Mouse (Mus musculus) neural tube, embryonic 14.5 days (tissue): ENCODE results near the gene Stx4a. TPM values are rescaled to one million over a fixed set of nuclear protein-coding genes. Genes with fewer than 3 reads are reported as not detected.
A peak's percentile ranks its signal among the peaks of the same experiment; 100 is the strongest.
"Not testable (repeated sequence)": the region's sequence is repeated elsewhere in the genome, so short reads cannot be mapped to it uniquely, and the experiment has no call there.

ENCODE experiments used
- ATAC-seq: fragments of 200-750 bp; cut with Nextera tagmentation; 2 replicates; pipeline ENCODE4 v1.8.0; 2017; ENCODE audit warnings: low read depth, mild to moderate bottlenecking, moderate TSS enrichment, moderate library complexity
- H3K27ac ChIP-seq: fragments of 300-500 bp; sonication (generic); 2 replicates; pipeline ENCODE4 v1.5.1; 2014; ENCODE audit warnings: low read depth, mild to moderate bottlenecking, control low read depth, low read length, moderate library complexity, mixed read lengths
- H3K27me3 ChIP-seq: fragments of 300-500 bp; sonication (generic); 2 replicates; pipeline ENCODE4 v1.6.1; 2014; ENCODE audit warnings: low read length; ENCODE audit not compliant: control insufficient read depth, insufficient read depth
- H3K36me3 ChIP-seq: fragments of 300-500 bp; sonication (generic); 2 replicates; pipeline ENCODE4 v1.6.1; 2014; ENCODE audit warnings: low read length, mixed read lengths; ENCODE audit not compliant: control insufficient read depth, insufficient read depth
- H3K4me1 ChIP-seq: fragments of 300-500 bp; sonication (generic); 2 replicates; pipeline ENCODE4 v1.6.1; 2014; ENCODE audit warnings: low read length; ENCODE audit not compliant: control insufficient read depth, insufficient read depth
- H3K4me2 ChIP-seq: fragments of 300-500 bp; sonication (generic); 2 replicates; pipeline ENCODE4 v1.6.1; 2014; ENCODE audit warnings: mild to moderate bottlenecking, low read depth, low read length, control low read depth
- H3K4me3 ChIP-seq: fragments of 300-500 bp; sonication (generic); 2 replicates; pipeline ENCODE4 v1.5.1; 2014; ENCODE audit warnings: low read depth, low read length, control low read depth, mixed read lengths
- H3K9ac ChIP-seq: fragments of 300-500 bp; sonication (generic); replicated peaks from 2 replicates; pipeline ENCODE4 v1.6.1; 2014; ENCODE audit warnings: low read depth, mild to moderate bottlenecking, control low read depth, low read length, mixed read lengths
- H3K9me3 ChIP-seq: fragments of 300-500 bp; sonication (generic); 2 replicates; pipeline ENCODE4 v1.6.1; 2016; ENCODE audit warnings: low read length; ENCODE audit not compliant: control insufficient read depth
- WGBS: fragments of 180-500 bp; shearing (Covaris S2); extraction: QIAGEN DNeasy Blood & Tissue Kit; methylation state at CpG from one replicate; pipeline ENCODE4 v1.1.7; 2014; 5-methylcytosine and 5-hydroxymethylcytosine counted together
- polyA plus RNA-seq: library from polyadenylated mRNA; unstranded; fragments of >200 nt; fragmentation: Nextera tagmentation; extraction: Ambion mirVana; gene quantifications from 2 replicates; pipeline ENCODE4 v1.2.1, GENCODE M21; 2014

Stx4a gene
- 9.8 and 13.5 TPM in 2 replicates for polyA plus RNA-seq

- peak; percentile 92 for ATAC-seq
- Histone ChIP-seq H3K4me2 (peak within 1 kb of the TSS; percentile 79), H3K36me3 (no peaks in the 10 kb centered on the region), H3K27ac (peak within 1 kb of the TSS; percentile 84), H3K9me3 (no peaks in the 10 kb centered on the region), H3K9ac (peak within 1 kb of the TSS; percentile 90), H3K4me1 (peaks cover 14% of the 10 kb centered on the region), H3K27me3 (no peaks in the 10 kb centered on the region), H3K4me3 (peak within 1 kb of the TSS; percentile 72)
- WGBS, result 3% methylated on average over 29 of the region's 38 CpGs
Measured at GRCm38 (mm10) chr7:127824176-127824871, at the start of gene Stx4a, which contains the start of gene Stx1b. Gene Stx4a (plus strand): TSS chr7:127824294. Gene Stx1b (minus strand): TSS chr7:127824549.

DNA sequence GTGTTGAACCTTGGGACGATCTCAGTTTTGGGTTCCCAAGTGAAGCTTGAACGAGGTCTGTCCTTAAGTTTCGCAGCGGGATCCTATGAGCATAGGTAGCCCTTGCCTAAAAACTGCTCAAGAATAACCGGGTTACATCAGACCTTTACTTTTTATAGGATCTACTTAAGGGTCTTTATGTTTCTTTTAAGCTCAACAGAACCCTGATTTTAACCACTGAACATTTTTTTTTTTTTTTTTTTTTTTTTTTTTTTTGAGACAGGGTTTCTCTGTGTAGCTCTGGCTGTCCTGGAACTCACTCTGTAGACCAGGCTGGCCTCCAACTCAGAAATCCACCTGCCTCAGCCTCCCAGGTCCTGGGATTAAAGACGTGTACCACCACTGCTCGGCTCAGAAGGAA, 48.3 kb upstream of the Stx4a start:
- Histone ChIP-seq H3K4me3 (peak overlapping the region; percentile 62), H3K27ac (peak overlapping the region; percentile 96), H3K9ac (peak overlapping the region; percentile 84), H3K4me2 (peak overlapping the region; percentile 72)
- H3K4me1 ChIP-seq, ATAC-seq, H3K36me3 ChIP-seq, H3K27me3 ChIP-seq, H3K9me3 ChIP-seq: not testable (repeated sequence)
- 77% methylated on average over 7 of the region's 7 CpGs for WGBS

DNA sequence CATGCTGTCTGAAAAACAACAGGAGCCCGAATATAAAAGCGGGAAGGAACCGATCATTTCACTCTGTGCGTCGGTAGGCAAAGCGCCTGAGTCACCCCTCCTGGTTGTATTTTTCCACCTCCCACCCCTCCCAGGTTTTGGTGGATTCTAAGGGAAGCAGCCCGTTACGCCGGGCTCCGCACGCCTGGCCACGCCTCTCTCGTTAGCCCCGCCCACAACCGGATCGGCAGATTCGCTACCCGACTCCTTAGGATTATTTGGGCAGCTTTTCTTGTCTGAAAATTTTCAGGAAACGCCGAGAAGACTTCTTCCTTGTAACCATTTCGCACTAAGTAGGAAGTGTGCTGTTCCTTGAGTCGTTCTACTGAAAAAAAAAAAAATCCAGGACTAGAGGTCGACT, 47.7 kb upstream of the Stx4a start, which contains the start of gene Setd1a:
Gene Setd1a (plus strand): TSS at position 245 of the 400 bp plus-strand sequence.
- Histone ChIP-seq H3K27me3 (no peaks in the 10 kb centered on the region), H3K4me1 (peaks cover 7% of the 10 kb centered on the region), H3K9me3 (no peaks in the 10 kb centered on the region), H3K9ac (peak within 1 kb of the TSS; percentile 84), H3K36me3 (peaks cover 14% of the 10 kb centered on the region), H3K4me2 (peak within 1 kb of the TSS; percentile 72), H3K4me3 (peak within 1 kb of the TSS; percentile 62), H3K27ac (peak within 1 kb of the TSS; percentile 96)
- WGBS, result 0% methylated on average over 23 of the region's 23 CpGs
- ATAC-seq, result peak; percentile 73

DNA sequence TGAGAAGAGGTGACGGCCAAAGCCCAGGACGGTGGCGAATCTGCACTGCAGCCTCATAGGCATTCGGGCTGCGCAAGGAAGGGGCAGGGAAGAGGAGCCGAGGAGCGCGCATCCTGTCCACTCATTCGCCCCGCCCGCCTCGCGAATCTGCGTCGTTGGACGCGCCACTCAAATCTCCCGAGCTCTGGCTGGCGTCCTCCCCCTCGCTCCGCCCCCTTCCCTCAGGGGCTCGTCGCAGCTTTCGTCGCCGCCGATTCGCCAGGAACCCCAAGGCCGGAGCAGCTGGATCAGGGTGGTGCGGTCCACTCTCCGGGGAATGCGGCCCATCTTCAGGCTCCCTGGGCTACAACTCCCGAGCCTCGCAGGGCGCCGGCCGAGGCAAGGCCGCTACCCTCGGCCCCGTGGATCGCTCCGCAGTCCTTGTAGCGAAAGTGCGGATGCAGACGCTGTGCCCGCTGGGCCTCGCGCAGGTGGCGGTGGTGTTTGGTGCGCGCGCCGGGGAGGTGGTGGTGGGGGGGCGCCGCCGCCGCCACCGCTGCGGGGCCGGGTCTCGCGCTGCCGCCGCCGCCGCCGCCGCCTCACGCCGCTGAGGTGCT, 47.1 kb upstream of the Stx4a start:
- Histone ChIP-seq H3K4me2 (peak overlapping the region; percentile 72), H3K27ac (peak overlapping the region; percentile 96), H3K4me1 (peaks cover 7% of the 10 kb centered on the region), H3K4me3 (peak overlapping the region; percentile 62), H3K9me3 (no peaks in the 10 kb centered on the region), H3K36me3 (peaks cover 19% of the 10 kb centered on the region), H3K9ac (peak overlapping the region; percentile 84), H3K27me3 (no peaks in the 10 kb centered on the region)
- WGBS, result 0% methylated on average over 62 of the region's 70 CpGs
- peak; percentile 91 for ATAC-seq

DNA sequence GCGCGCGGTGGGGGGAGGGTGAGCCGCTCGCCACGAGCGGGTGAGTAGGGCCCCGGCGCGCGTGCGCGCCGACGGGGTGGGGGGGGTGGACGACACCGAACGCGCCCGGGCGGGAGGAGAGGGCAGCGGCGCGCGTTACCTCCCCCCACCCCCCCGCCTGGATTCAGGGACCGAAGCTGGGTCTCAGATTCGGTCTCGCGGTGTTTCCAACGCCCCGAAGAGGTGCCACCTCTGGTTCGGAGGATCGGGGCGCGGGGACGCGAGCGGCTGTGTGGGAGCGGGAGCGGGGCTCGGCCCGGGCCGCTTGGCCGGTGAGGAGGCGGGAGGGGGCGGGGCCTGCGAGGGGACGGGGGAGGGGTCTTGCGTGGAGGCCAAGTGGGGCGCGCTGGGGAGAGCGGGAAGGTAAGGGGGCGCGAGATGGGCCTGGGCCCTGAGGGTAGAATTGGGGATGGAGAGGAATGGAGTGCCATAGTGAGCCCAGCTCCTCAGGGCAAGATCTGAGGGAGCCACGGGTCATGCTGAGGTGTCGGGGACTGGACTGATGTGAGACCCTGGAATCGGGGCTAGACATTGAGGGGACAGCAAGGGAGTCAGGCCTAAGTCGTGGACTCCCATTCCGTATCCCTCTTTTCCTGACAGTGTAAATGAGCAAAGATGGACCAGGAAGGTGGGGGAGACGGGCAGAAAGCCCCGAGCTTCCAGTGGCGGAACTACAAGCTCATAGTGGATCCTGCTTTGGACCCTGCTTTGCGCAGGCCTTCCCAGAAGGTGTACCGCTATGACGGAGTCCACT, 46.4 kb upstream of the Stx4a start:
- WGBS, result 5% methylated on average over 41 of the region's 66 CpGs
- Histone ChIP-seq H3K4me2 (peak overlapping the region; percentile 72), H3K27me3 (no peaks in the 10 kb centered on the region), H3K9ac (peak overlapping the region; percentile 84), H3K4me3 (peak overlapping the region; percentile 62), H3K4me1 (peaks cover 7% of the 10 kb centered on the region), H3K27ac (peak overlapping the region; percentile 96), H3K9me3 (no peaks in the 10 kb centered on the region), H3K36me3 (peaks cover 22% of the 10 kb centered on the region)
- peak; percentile 49 for ATAC-seq

DNA sequence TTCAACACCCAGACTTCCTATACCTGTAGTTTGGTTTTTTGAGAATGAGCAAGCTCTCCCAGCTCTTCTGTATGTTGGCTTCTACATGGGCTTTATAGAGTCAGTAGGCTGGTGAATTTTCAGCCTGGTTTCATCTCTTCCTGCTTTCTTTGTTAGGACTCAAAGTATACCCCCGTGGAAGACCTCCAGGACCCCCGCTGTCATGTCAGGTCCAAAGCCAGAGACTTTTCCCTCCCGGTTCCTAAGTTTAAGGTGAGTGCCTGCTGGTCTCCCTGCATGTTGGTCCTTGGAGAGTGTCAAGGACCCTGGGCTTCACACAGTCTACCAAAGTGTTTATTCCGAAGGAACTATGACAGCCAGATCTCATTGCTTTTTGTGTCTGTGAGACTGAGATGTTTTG, 45.7 kb upstream of the Stx4a start:
- no peaks in the 10 kb centered on the region for H3K9me3 ChIP-seq
- peaks cover 7% of the 10 kb centered on the region for H3K4me1 ChIP-seq
- 84% methylated on average over 4 of the region's 4 CpGs for WGBS
- H3K27ac ChIP-seq, result no peak overlapping the region
- no peak for ATAC-seq
- H3K27me3 ChIP-seq, result no peaks in the 10 kb centered on the region
- H3K9ac ChIP-seq, result peak overlapping the region; percentile 84; the same call in 1 of the 2 replicates
- peak overlapping the region; percentile 62 for H3K4me3 ChIP-seq
- peaks cover 23% of the 10 kb centered on the region for H3K36me3 ChIP-seq
- peak overlapping the region; percentile 72 for H3K4me2 ChIP-seq

DNA sequence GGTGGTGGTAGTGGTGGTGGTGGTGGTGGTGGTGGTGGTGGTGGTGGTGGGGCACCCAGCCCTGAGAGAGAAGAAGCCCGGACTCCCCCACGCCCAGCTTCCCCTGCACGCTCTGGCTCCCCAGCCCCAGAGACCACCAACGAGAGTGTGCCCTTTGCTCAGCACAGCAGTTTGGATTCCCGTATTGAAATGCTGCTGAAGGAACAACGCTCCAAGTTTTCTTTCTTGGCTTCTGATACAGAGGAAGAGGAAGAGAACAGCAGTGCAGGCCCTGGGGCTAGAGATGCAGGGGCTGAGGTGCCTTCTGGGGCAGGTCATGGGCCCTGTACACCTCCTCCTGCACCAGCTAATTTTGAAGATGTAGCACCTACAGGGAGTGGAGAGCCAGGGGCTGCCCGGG, 38.8 kb upstream of the Stx4a start, which contains the start of gene Gm49388:
Gene Gm49388 (plus strand): TSS at position 301 of the 400 bp plus-strand sequence.
- no peaks in the 10 kb centered on the region for H3K27me3 ChIP-seq
- no peak for ATAC-seq
- no peaks in the 10 kb centered on the region for H3K9me3 ChIP-seq
- H3K36me3 ChIP-seq, result peaks cover 83% of the 10 kb centered on the region
- WGBS, result 98% methylated on average over 7 of the region's 7 CpGs
- H3K9ac ChIP-seq, result no peak within 1 kb of the TSS
- H3K4me2 ChIP-seq, result no peak within 1 kb of the TSS
- H3K27ac ChIP-seq, result no peak within 1 kb of the TSS
- no peaks in the 10 kb centered on the region for H3K4me1 ChIP-seq
- no peak within 1 kb of the TSS for H3K4me3 ChIP-seq

DNA sequence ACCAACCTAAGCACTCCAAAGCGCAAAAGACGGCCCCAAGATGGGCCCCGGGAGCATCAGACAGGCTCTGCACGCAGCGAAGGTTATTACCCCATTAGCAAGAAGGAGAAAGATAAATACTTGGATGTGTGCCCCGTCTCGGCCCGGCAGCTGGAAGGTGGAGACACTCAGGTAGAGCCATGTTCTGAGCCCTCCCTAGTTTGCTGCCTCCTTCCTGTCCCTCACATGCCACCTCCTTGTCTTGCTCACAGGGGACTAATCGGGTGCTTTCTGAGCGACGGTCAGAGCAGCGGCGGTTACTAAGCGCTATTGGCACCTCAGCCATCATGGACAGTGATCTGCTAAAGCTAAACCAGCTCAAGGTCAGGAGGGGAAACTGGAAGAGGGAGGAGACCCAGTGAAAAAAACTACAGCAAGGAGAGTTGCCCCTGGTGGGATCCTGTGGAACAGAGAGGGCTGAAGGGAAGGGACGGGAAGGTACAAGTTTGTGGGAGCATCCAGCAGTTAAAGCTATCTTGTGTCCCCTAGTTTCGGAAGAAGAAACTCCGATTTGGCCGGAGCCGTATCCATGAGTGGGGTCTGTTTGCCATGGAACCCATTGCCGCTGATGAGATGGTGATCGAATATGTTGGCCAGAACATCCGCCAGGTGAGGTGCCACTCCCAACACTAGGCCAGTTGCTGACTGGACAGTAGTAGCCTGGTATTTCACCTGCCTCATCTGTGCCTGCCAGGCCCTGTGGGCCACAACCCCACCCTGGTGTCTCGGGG, 26.8 kb upstream of the Stx4a start:
- H3K9ac ChIP-seq, result no peak overlapping the region
- no peak for ATAC-seq
- H3K4me1 ChIP-seq, result no peaks in the 10 kb centered on the region
- no peaks in the 10 kb centered on the region for H3K9me3 ChIP-seq
- no peak overlapping the region for H3K4me3 ChIP-seq
- H3K4me2 ChIP-seq, result no peak overlapping the region
- no peak overlapping the region for H3K27ac ChIP-seq
- WGBS, result 96% methylated on average over 23 of the region's 23 CpGs
- H3K27me3 ChIP-seq, result no peaks in the 10 kb centered on the region
- peaks cover 61% of the 10 kb centered on the region for H3K36me3 ChIP-seq
